Mouse (Mus musculus) embryonic stem cell, embryonic (primary cell): Measurements from ENCODE around the gene Prss40.
"Not testable (repeated sequence)": the region's sequence is repeated elsewhere in the genome, so short reads cannot be mapped to it uniquely, and the experiment has no call there.

Experiments
- CTCF ChIA-PET, 4 experiments: fragments of 300-600 bp in 2 of 4; fragments of 350-600 bp in 2 of 4; sonication (Branson Sonifier 250); formaldehyde crosslinking; loops; one replicate each; lab custom pipeline; 2022; ENCODE audit warnings: inconsistent platforms in 2 of 4; lab: Charles Lee
- POLR2A ChIA-PET, 4 experiments: fragments of 300-600 bp in 2 of 4; fragments of 350-600 bp in 2 of 4; sonication (Branson Sonifier 250); formaldehyde crosslinking; loops; one replicate each; lab custom pipeline; 2022; ENCODE audit warnings: antibody characterized with exemption in 4 of 4, inconsistent platforms in 1 of 4; lab: Charles Lee

Gene Prss40

GRCm38 (mm10) chr1:34553690-34554089 is 7.1 kb downstream of the Prss40 start:
- ChIA-PET POLR2A (interaction anchor here in 1 of 4 experiments (0.7 kb wide), 1 partner anchor 66 kb away, joined by 5 read pairs; no protein-coding TSS in a partner anchor), CTCF (interaction anchor here in 1 of 4 experiments (0.5 kb wide), 1 partner anchor 1554 kb away, joined by 4 read pairs; no protein-coding TSS in a partner anchor)

DNA sequence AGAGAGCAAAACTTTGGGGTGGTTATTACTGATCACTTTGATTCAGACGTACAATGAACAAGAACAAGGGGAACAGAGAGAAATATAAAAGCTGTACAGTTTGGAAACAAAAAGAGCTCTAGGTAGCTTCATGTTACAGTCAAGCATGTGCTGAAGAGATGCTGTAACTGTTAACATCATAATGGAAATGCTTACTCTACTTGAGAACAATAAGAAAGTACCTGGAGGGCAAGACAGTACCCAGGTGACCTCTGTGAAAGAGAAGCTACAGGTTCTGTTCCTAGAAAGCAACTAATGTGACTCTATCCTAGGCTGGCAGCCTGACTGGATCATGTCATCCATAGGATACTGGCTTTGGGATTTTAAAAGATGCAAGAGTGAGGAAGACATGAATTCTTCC is 13.7 kb downstream of the Prss40 start:
- POLR2A ChIA-PET, result interaction anchor here in 3 of 4 experiments (0.7 to 2.0 kb wide), 14 partner anchors 9 to 153 kb away, joined by 3 to 8 read pairs (median 3); partner anchors contain the start of gene Amer3 (in 1 of the 3)

GRCm38 (mm10) chr1:34536767-34537485 is 23.8 kb downstream of the Prss40 start:
- POLR2A ChIA-PET, result interaction anchor here in 3 of 4 experiments (0.6 to 1.5 kb wide), 7 partner anchors 10 to 676 kb away, joined by 3 to 6 read pairs (median 4); no protein-coding TSS in a partner anchor
- CTCF ChIA-PET, result interaction anchor here in 3 of 4 experiments (0.6 to 0.7 kb wide), 3 partner anchors 26 to 1974 kb away, joined by 3 read pairs; no protein-coding TSS in a partner anchor

More for the DNA sequence above, 13.7 kb downstream of the Prss40 start:
- CTCF ChIA-PET, result interaction anchor here in 1 of 4 experiments (0.8 kb wide), 1 partner anchor 36 kb away, joined by 5 read pairs; no protein-coding TSS in a partner anchor

DNA sequence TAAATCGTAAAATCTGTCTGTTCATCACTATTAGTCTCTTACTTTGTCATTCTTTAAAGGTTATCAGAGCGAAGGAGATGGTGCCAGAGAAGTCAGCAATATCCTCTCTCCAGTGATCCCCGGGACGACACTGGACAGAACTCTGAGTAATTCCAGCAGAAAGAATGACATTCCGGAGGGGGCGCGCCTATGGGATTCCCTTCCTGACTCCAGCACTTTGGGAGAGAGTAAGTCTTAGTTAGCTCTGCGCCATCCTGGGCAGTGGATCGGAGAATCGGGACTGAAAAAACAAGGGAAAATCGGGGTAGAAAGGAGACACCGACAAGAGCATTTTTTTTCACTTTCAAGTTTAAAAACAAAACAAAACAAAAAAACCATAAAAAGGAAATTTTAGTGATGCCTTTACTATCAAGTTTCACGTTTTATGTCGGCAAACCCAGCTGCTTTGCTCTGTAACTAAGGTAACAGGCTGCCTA is 24.4 kb downstream of the Prss40 start:
- ChIA-PET CTCF (interaction anchor here in 3 of 4 experiments (0.6 to 0.7 kb wide), 4 partner anchors 25 to 1975 kb away, joined by 3 read pairs; no protein-coding TSS in a partner anchor), POLR2A (interaction anchor here in 3 of 4 experiments (1.0 to 1.5 kb wide), 5 partner anchors 11 to 34 kb away, joined by 3 to 6 read pairs (median 4); no protein-coding TSS in a partner anchor)

GRCm38 (mm10) chr1:34535043-34535698 is 25.6 kb downstream of the Prss40 start, which contains the start of gene Cfc1:
Gene Cfc1 (plus strand): TSS chr1:34535648.
- CTCF ChIA-PET, POLR2A ChIA-PET: not testable (repeated sequence)

- CTCF ChIA-PET, POLR2A ChIA-PET: not testable (repeated sequence)
Observed at GRCm38 (mm10) chr1:34534574-34534973, 26.2 kb downstream of the Prss40 start.

GRCm38 (mm10) chr1:34523647-34524046 is 37.1 kb downstream of the Prss40 start:
- POLR2A ChIA-PET, result no interaction called here
- CTCF ChIA-PET, result interaction anchor here in 2 of 4 experiments (1.0 to 2.7 kb wide), 2 partner anchors 12 kb away, joined by 3 to 12 read pairs; no protein-coding TSS in a partner anchor

DNA sequence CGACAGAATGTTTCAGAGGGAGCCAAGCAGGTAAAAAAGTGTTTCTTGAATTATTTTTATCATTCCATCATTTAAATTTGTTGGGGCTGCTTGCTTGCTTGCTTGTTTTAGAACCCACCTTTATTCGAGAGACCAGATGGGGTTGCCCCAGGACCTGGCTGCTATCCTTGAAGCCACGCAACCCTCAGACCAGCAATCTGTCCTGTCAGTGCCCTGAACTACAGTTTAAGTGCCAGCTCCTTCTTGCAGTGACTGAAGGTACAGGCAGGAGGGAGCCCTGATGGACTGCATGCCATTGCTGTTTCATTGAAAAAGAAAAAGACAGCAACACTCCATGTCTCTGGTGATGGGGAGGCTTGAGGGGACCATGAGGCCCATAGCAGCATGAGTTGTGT is 37.9 kb downstream of the Prss40 start:
- ChIA-PET CTCF (interaction anchor here in 1 of 4 experiments (2.7 kb wide), 1 partner anchor 12 kb away, joined by 12 read pairs; no protein-coding TSS in a partner anchor), POLR2A (no interaction called here)

- POLR2A ChIA-PET, result no interaction called here
Observed at GRCm38 (mm10) chr1:34522205-34522849, 38.4 kb downstream of the Prss40 start.

DNA sequence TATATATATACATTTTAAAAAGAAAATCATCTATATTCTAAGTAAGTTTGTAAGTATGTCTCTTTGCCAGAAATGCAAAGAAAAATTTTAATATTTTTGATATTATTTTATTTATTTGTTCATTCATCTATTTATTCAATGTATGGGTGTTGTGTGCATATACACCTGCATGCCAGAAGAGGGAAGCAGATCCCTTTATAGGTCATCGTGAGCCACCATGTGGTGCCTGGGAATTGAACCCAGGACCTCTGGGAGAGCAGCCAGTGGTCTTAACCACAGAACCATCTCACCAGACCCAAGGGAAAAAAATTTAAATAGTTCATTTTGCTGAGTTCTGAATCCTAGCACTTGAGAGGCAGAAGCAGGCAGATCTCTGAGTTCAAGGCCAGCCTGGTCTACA is 42.5 kb downstream of the Prss40 start:
- ChIA-PET CTCF (no interaction called here), POLR2A (no interaction called here)

More at GRCm38 (mm10) chr1:34522205-34522849, 38.4 kb downstream of the Prss40 start:
- CTCF ChIA-PET, result interaction anchor here in 2 of 4 experiments (1.2 to 2.7 kb wide), 2 partner anchors 11 kb away, joined by 5 to 12 read pairs; no protein-coding TSS in a partner anchor

GRCm38 (mm10) chr1:34517797-34518196 is 42.9 kb downstream of the Prss40 start:
- CTCF ChIA-PET, POLR2A ChIA-PET: not testable (repeated sequence)

- POLR2A ChIA-PET, result interaction anchor here in 1 of 4 experiments (1.3 kb wide), 1 partner anchor 30 kb away, joined by 3 read pairs; no protein-coding TSS in a partner anchor
- CTCF ChIA-PET, result interaction anchor here in 1 of 4 experiments (1.0 kb wide), 1 partner anchor 184 kb away, joined by 4 read pairs; no protein-coding TSS in a partner anchor
Observed at GRCm38 (mm10) chr1:34517297-34517696, 43.4 kb downstream of the Prss40 start.

GRCm38 (mm10) chr1:34516595-34516994 is 44.1 kb downstream of the Prss40 start:
- CTCF ChIA-PET, result interaction anchor here in 1 of 4 experiments (0.5 to 1.0 kb wide), 3 partner anchors 11 to 185 kb away, joined by 3 to 4 read pairs (median 3); no protein-coding TSS in a partner anchor
- POLR2A ChIA-PET, result interaction anchor here in 1 of 4 experiments (1.3 kb wide), 1 partner anchor 31 kb away, joined by 3 read pairs; no protein-coding TSS in a partner anchor

DNA sequence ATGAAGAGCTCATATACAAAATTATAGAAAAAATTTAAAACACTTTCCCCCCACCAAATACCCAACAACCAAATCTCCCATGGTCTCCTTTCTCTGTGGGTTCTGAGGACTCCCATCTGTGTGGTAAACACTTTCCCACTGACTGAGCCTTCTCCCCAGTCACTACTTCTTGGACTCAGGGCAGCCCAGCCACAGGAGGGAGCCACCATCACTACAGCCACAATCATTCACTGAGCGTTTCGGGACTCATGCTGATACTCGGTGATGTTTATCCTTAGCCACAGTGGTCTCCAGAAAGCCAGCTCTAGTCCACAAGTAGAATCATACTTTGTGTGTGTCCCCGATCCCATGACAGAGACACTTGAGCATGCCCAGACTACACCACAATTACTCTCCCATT is 47.7 kb downstream of the Prss40 start:
- POLR2A ChIA-PET, result no interaction called here
- CTCF ChIA-PET, result no interaction called here

DNA sequence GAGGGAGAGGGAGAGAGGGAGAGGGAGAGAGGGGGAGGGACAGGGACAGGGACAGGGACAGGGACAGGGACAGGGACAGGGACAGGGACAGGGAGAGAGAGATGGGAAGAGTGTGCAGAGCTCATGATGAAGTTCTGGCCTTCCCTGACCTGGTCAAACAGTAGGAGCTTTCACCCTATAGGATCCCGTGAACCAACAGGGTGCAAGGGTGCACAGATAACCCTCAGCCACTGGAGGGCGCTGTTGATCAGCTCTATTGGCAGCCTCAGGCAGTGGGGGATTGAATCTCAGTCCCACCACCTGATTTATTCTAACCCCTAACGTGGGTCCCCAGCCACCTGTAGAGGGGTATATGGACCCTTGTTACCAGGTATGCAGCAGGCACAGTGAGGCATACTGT is 49.7 kb downstream of the Prss40 start:
- ChIA-PET CTCF (interaction anchor here (0.5 to 2.2 kb wide), 57 partner anchors 8 to 1623 kb away, joined by 3 to 17 read pairs (median 4); partner anchors contain the start of genes Amer3 (in 2 of the 4), Prss39 (in 1 of the 4) and Ptpn18 (in 1 of the 4)), POLR2A (interaction anchor here in 3 of 4 experiments (0.5 to 1.5 kb wide), 8 partner anchors 15 to 1857 kb away, joined by 3 to 4 read pairs (median 3); partner anchors contain the start of gene Amer3 (in 1 of the 3))

- POLR2A ChIA-PET, result interaction anchor here in 3 of 4 experiments (0.5 to 1.5 kb wide), 7 partner anchors 14 to 1858 kb away, joined by 3 to 4 read pairs (median 3); partner anchors contain the start of gene Amer3 (in 1 of the 3)
Observed at GRCm38 (mm10) chr1:34510575-34510981, 50.2 kb downstream of the Prss40 start.

GRCm38 (mm10) chr1:34507986-34508385 is 52.8 kb downstream of the Prss40 start:
- ChIA-PET CTCF (interaction anchor here in 1 of 4 experiments (0.6 kb wide), 1 partner anchor 28 kb away, joined by 3 read pairs; no protein-coding TSS in a partner anchor), POLR2A (no interaction called here)

More at GRCm38 (mm10) chr1:34510575-34510981, 50.2 kb downstream of the Prss40 start:
- CTCF ChIA-PET, result interaction anchor here (0.5 to 2.2 kb wide), 56 partner anchors 8 to 1624 kb away, joined by 3 to 17 read pairs (median 4); partner anchors contain the start of genes Amer3 (in 2 of the 4), Prss39 (in 1 of the 4) and Ptpn18 (in 1 of the 4)
